In the genomic region with DNA sequence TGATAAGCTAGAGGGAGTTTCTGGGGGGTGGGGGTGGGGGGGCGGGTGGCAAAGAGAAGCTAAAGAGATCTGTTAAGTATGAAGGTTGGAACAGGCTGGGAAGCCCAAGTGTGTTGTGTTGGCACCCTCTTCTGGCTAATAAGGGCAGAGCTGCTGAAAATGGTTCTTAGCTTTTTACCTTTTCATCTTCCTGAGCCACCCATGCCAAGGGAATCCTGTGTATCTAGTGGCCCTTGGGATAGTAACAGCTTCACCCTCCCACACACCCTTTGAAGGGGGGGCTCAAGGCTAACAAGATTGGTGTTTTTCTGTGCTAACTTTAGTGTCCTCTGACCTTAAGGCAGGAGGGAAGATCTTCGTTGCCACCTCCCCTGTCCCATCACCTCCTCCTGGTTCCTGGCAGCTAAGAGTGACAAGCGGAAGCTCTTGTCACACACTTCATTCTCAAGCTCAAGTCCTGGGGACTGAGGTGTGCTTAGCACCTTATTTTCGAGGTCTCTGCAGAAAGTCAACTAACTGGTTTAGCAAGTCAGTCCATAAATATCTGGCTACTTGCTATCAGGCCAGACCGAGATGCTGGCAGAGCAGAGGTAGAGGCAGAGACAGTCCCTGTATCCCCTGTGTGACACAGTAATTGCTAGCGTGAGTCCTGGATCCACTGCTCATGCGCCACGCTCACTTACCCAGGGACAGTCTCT, we compare ENCODE assay signal across 1 mouse cellular context.
TF ChIP-seq lines count a peak whose summit lies in the region.

No protein-coding gene starts in this region.

TF ChIP-seq in MEL, 35 proteins besides CTCF, POLR2A, EP300 and RAD21:
- no peak for TF ChIP-seq POLR2AphosphoS2 (IDR thresholded peaks at IDR 0.05; ENCODE audit: low read length)
- TF ChIP-seq ZC3H11A (IDR thresholded peaks at IDR 0.05; ENCODE audit: low read depth, low read length) = peak; percentile 51
- no peak for TF ChIP-seq RCOR1 (IDR thresholded peaks at IDR 0.05; ENCODE audit: low read depth, low read length)
- no peak for TF ChIP-seq POLR2AphosphoS5 (IDR thresholded peaks at IDR 0.05; ENCODE audit: borderline replicate concordance, low read depth, low read length)
- no peak for TF ChIP-seq CHD1 (IDR thresholded peaks at IDR 0.05; ENCODE audit: low read depth, low read length)
- no peak for TF ChIP-seq UBTF (IDR thresholded peaks at IDR 0.05; ENCODE audit: borderline replicate concordance, insufficient read depth, low read depth, low read length)
- no peak for TF ChIP-seq MAFK (IDR thresholded peaks at IDR 0.05; ENCODE audit: borderline replicate concordance, low read depth, low read length)
- TF ChIP-seq GATA1 (IDR thresholded peaks at IDR 0.05; ENCODE audit: low read depth, low read length) = no peak
- TF ChIP-seq SMC3 (IDR thresholded peaks at IDR 0.05; ENCODE audit: low read depth, low read length) = peak; percentile 58
- no peak for TF ChIP-seq E2F4 (IDR thresholded peaks at IDR 0.05; ENCODE audit: borderline replicate concordance, low read depth, low read length)
- no peak for TF ChIP-seq MYB (IDR thresholded peaks at IDR 0.05; ENCODE audit: low read depth, low read length)
- no peak for TF ChIP-seq MEF2A (IDR thresholded peaks at IDR 0.05; ENCODE audit: extremely low read depth, insufficient replicate concordance, low read depth, low read length, poor library complexity, severe bottlenecking)
- TF ChIP-seq TCF12 (IDR thresholded peaks at IDR 0.05; ENCODE audit: low read depth, low read length) = no peak
- TF ChIP-seq ETS1 (IDR thresholded peaks at IDR 0.05; ENCODE audit: low read depth, low read length) = no peak
- TF ChIP-seq SIN3A (IDR thresholded peaks at IDR 0.05; ENCODE audit: low read length) = no peak
